Mouse (Mus musculus): Measurements from ENCODE around the gene Rpf1.

Gene Rpf1

GRCm38 (mm10) chr3:146500810-146501201 is 20.4 kb downstream of the Rpf1 start:
- DNase-seq (ENCODE audit: low spot score in 2 of 2), result no peak

DNA sequence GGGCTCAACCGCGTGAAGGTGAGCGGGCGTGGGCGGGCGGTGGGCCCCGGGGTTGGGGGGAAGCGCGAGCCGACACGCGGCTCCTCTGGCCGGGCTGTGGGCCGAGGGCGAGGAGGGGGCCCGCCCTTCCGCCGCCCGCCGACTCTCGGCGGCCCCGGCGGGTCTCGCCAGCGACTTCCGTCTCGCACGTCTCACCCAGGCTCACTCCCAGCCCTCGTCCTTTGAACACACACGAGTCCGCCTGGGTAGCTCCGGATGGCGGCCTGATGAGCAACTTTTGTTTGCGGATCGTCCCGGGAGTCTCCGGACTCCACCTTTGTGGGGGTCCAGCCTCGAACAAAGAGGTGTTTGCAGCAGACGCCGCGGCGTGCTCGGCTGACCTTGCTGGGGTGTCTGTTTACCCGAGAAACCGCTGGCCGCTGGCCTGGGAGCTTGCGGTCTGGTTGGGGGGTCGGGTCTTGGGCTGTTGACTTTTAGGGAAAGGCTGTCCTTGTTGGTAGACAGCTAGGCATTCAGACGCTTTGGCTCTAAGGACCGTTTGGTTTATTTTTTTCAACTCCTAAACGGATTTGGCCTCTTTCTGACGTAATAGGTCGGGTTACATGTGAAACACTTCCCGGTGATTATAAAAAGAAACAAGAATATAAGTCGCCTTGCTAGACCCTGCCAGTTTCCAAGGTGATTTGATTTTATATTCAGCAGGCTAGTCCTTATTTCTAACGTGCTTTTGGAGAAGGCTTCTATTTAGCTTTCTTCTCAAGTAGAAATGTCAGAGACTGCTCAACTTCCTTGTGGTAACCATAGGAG is 21.0 kb downstream of the Rpf1 start:
- DNase-seq (ENCODE audit: low spot score in 2 of 2), result peak in 1 of 2 experiments; percentile 22

- peak; percentile 40 to 41 for DNase-seq (ENCODE audit: low spot score in 2 of 2)
Measured at GRCm38 (mm10) chr3:146499431-146500002, 21.7 kb downstream of the Rpf1 start, which contains the start of the genes Spata1 and Gng5. Gene Spata1, minus strand, starts transcription at chr3:146499753. Gene Gng5, plus strand, starts transcription at chr3:146499807.

- DNase-seq (ENCODE audit: low spot score in 2 of 2), result no peak
Measured at GRCm38 (mm10) chr3:146498989-146499388, 22.2 kb downstream of the Rpf1 start.

DNA sequence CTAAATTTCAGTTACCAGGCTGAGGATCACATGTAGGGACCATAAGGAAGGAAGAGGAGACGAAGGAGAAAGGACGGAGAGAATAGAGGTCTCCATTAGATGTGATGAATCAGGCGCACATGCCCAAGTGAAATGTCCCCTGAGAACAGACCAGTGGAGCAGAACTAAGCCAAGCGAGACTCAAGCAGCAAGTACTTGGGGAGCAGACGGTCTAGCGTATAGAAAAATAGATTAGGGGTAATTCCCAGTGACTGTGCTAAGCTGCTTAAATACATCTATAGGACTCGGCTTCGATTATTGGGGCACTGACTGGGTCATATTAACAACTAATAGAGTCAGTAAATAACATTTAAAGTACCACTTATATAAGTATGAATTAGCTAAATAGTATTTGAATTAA is 26.3 kb downstream of the Rpf1 start:
- no peak for DNase-seq (ENCODE audit: low spot score in 2 of 2)

GRCm38 (mm10) chr3:146486464-146486863 is 34.8 kb downstream of the Rpf1 start:
- DNase-seq (ENCODE audit: low spot score in 2 of 2), result no peak

DNA sequence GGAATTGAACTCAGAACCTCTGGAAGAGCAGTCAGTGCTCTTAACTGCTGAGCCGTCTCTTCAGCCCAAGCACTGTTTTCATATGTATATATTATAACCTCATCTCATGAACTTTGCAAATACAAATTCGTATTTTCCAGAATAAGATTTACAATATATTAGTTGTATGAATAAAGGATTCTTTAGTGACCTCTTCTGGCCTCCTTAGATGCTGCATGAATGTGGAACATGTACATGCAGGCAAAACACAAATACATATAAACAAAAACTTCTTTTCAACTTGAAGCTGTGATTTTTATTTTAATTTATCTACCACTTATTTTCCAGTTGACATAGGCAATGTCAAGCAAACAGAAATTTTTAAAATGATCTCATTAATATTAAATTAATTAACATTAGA is 39.2 kb downstream of the Rpf1 start:
- no peak for DNase-seq (ENCODE audit: low spot score in 2 of 2)

- no peak for DNase-seq (ENCODE audit: low spot score in 2 of 2)
Measured at GRCm38 (mm10) chr3:146474428-146474827, 46.8 kb downstream of the Rpf1 start.

- no peak for DNase-seq (ENCODE audit: low spot score in 2 of 2)
Measured at GRCm38 (mm10) chr3:146473741-146474140, 47.5 kb downstream of the Rpf1 start.

DNA sequence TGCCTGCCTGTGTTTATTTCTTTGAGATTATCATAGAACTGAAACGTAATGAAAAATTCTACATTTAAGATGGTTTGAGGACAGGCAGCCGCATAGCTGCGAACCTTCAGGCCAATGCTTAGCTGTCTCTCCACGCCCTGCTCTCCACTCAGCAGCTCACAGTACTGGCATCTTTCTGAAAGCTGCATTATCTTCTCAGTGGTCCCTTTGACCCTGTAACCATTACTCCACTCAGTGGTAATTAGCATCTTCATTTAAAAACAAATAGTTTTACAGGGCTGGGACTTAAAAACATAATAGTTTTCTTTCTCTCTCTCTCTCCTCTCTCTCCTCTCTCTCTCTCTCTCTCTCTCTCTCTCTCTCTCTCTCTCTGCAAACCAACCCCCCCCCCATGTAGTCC is 48.6 kb downstream of the Rpf1 start:
- DNase-seq (ENCODE audit: low spot score in 2 of 2), result no peak

DNA sequence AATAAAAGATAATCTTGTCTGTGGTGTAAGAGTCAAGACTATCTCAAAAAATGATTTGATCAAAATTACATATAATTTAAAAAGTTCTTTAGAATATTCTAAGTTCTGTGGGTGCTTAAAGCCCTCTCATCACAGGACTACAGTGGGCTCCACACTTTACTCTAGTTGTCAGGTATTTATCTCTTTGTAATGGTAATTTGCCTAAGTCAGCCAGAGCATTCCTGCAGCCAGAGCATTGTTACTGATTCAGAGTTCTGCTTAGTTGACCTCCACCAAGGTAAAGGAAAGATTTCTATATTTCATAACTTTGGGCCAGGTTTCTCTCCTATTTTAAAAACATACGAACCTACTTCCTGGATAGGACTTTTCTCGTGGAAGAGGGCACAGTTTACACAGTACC is 52.0 kb downstream of the Rpf1 start:
- DNase-seq (ENCODE audit: low spot score in 2 of 2), result no peak

GRCm38 (mm10) chr3:146462939-146463338 is 58.3 kb downstream of the Rpf1 start:
- no peak for DNase-seq (ENCODE audit: low spot score in 2 of 2)

All from frontal cortex, postnatal 25 days (tissue).